Mouse (Mus musculus): Measurements from ENCODE around the gene Ifit3.

DNA sequence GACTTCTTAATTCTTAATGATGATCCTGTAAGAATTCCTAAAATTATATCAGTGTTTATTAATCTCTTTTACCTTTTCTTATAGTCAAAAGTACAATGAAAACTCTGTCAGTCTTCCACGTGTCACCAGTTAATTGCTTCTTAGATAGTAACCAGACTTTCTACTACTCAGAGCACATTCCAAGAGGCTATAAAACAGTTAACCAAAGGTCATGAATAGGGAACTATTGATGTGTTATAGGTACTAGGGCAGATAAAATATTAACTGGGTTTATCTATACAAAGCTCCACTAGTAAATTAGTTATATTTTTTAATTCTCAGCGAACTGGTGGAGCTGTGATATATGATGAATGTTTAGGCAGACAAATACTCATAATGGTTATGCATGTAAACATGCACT, 44.2 kb downstream of the Ifit3 start:
- no peak for TF ChIP-seq CTCF (IDR thresholded peaks at IDR 0.05; ENCODE audit: borderline replicate concordance, control insufficient read depth, extremely low read depth, insufficient read depth, low read length, poor library complexity)
- no peak for TF ChIP-seq POLR2A (IDR thresholded peaks at IDR 0.05; ENCODE audit: control insufficient read depth, extremely low read depth, insufficient read depth, low read length, poor library complexity)

All from thymus, adult 2 months (tissue).